Mouse (Mus musculus) kidney, adult 2 months (tissue): ENCODE measurements at regions not wholly inside any gene's neighbourhood (a gene's known extent, or its start where the extent isn't known, plus 50 kb on each side); places are given as distances from the start of the nearest gene placed in this dataset.

Source experiments
- CTCF ChIP-seq: fragments of 200-500 bp; conservative IDR thresholded peaks from 2 replicates; pipeline ENCODE4 v1.5.1; 2011; ENCODE audit warnings: low read depth, mild to moderate bottlenecking, control low read depth, low read length, moderate library complexity, mixed read lengths; ENCODE audit not compliant: insufficient read depth, insufficient read length
- POLR2A ChIP-seq: fragments of 200-500 bp; IDR thresholded peaks from one replicate; pipeline ENCODE4 v1.6.1; 2011; ENCODE audit warnings: low read depth, low read length, control low read depth

DNA sequence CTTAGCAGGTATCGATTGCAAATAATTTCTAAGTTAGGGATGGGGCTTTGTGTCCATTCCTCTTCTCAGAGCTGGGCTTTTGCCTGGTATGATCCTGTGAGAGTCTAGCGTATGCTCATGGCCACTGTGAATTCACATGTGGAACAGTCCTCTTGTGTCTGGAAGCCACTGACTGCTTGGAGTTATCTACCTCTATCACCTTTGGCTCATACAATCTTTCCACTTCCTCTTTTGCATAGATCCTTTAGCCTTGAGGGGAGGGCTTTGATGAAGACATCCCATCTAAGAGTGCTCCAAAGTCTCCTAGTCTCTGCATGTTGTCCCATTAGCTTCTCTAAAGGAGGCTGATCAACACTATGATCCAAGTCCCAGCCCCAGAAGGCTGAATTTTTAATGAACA is 135.8 kb upstream of the Max start:
- TF ChIP-seq CTCF, result no peak
- TF ChIP-seq POLR2A, result no peak
